ENCODE assay signal across 30 mouse cellular contexts in the genomic region with DNA sequence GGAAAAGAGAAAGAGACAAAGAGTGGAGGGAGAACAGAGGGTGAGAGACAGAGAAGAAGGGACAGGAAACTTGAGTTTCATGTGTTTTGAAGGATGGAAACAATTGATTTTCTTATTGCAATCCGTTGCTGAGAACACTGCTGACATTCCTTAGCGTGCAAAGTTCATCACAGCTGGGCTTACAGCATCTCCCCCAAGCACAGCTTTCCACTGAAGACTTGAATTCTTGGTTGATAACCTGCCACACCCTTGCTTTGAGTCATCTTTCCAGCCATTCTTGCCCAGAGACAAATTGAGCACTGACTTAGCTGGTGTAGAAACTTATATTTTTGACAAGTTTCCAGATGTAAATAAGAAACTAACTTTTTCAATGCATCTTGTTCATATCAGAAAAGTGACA. TPM values are rescaled to one million over a fixed set of nuclear protein-coding genes. Genes with fewer than 3 reads are reported as not detected.
A peak's percentile ranks its signal among the peaks of the same experiment; 100 is the strongest.
DNase-seq lines count a peak whose midpoint lies in the region; ATAC-seq lines count a peak whose summit lies in the region.
"Had no signal": no experiment of that assay in that cellular context is flagged by ENCODE, and none has a peak within 500 bp of the region (broad histone marks: within the 10 kb centered on the region; RNA-seq: fewer than 3 reads in every experiment).

No protein-coding gene starts in this region.

- H3K4me3 ChIP-seq in embryonic facial prominence, embryonic 14.5 days (ENCODE audit: low read depth, low read length): no peak overlapping the region
- no peak overlapping the region for H3K4me3 ChIP-seq in embryonic facial prominence, embryonic 10.5 days
- H3K4me3 ChIP-seq in heart, embryonic 16.5 days (ENCODE audit: low read length): no peak overlapping the region
- H3K4me3 ChIP-seq: erythroblast, embryonic 14.5 days; heart, embryonic 15.5 days; hindbrain, embryonic 13.5 days; limb, embryonic 10.5 days; limb, embryonic 15.5 days; liver, embryonic 13.5 days had no signal

- H3K9ac ChIP-seq in embryonic facial prominence, embryonic 14.5 days (ENCODE audit: low read depth, low read length): no peak overlapping the region
- H3K9ac ChIP-seq in heart, embryonic 16.5 days (ENCODE audit: low read length): no peak overlapping the region
- H3K9ac ChIP-seq: forebrain, postnatal 0 days; heart, embryonic 15.5 days; hindbrain, embryonic 13.5 days; limb, embryonic 15.5 days; liver, embryonic 13.5 days had no signal

- ATAC-seq in embryonic facial prominence, embryonic 14.5 days (ENCODE audit: low read depth): no peak
- ATAC-seq in heart, embryonic 16.5 days (replicated peaks; ENCODE audit: extremely low read depth, insufficient read depth, low FRiP score): no peak
- ATAC-seq: forebrain, postnatal 0 days; intestine, embryonic 16.5 days had no signal

- WGBS in embryonic facial prominence, embryonic 14.5 days: 29% methylated on average over 2 of the region's 2 CpGs
- WGBS in embryonic facial prominence, embryonic 10.5 days: 78% methylated on average over 2 of the region's 2 CpGs
- WGBS in heart, embryonic 16.5 days: 44% methylated on average over 2 of the region's 2 CpGs

- no peak overlapping the region for H3K4me2 ChIP-seq in embryonic facial prominence, embryonic 14.5 days (ENCODE audit: low read depth, low read length)
- H3K4me2 ChIP-seq in heart, embryonic 16.5 days (ENCODE audit: low read depth, low read length): no peak overlapping the region
- H3K4me2 ChIP-seq: heart, embryonic 15.5 days; hindbrain, embryonic 13.5 days; limb, embryonic 15.5 days; liver, embryonic 13.5 days had no signal

- 0 out of 2 replicates have a peak, but pooled peaks cover 2% of the 10 kb centered on the region for H3K4me1 ChIP-seq in embryonic facial prominence, embryonic 14.5 days (ENCODE audit: control insufficient read depth, insufficient read depth, low read length)
- 0 out of 2 replicates have a peak, but pooled peaks cover 8% of the 10 kb centered on the region for H3K4me1 ChIP-seq in embryonic facial prominence, embryonic 10.5 days
- no peaks in the 10 kb centered on the region for H3K4me1 ChIP-seq in heart, embryonic 16.5 days (ENCODE audit: control insufficient read depth, insufficient read depth, low read length)
- H3K4me1 ChIP-seq: heart, embryonic 15.5 days; hindbrain, embryonic 13.5 days; liver, embryonic 13.5 days had no signal

- no peaks in the 10 kb centered on the region for H3K36me3 ChIP-seq in embryonic facial prominence, embryonic 14.5 days (ENCODE audit: control insufficient read depth, insufficient read depth, low read length)
- no peaks in the 10 kb centered on the region for H3K36me3 ChIP-seq in embryonic facial prominence, embryonic 10.5 days (replicated peaks)
- H3K36me3 ChIP-seq in heart, embryonic 16.5 days (ENCODE audit: control insufficient read depth, insufficient read depth): no peaks in the 10 kb centered on the region
- H3K36me3 ChIP-seq: heart, embryonic 15.5 days; hindbrain, embryonic 13.5 days; limb, embryonic 10.5 days; limb, embryonic 15.5 days; liver, embryonic 13.5 days had no signal

- peak overlapping the region; percentile 33; the same call in 1 of the 2 replicates for H3K27ac ChIP-seq in embryonic facial prominence, embryonic 14.5 days (replicated peaks; ENCODE audit: low read depth, low read length)
- H3K27ac ChIP-seq in embryonic facial prominence, embryonic 10.5 days (replicated peaks): no peak overlapping the region; the same call in 1 of the 2 replicates
- peak overlapping the region; percentile 18; the same call in 1 of the 2 replicates for H3K27ac ChIP-seq in heart, embryonic 16.5 days (ENCODE audit: low read length)
- H3K27ac ChIP-seq: heart, embryonic 15.5 days; hindbrain, embryonic 13.5 days; limb, embryonic 10.5 days; limb, embryonic 15.5 days; liver, embryonic 13.5 days had no signal

- no peaks in the 10 kb centered on the region for H3K9me3 ChIP-seq in embryonic facial prominence, embryonic 14.5 days (ENCODE audit: control insufficient read depth, low read length)
- H3K9me3 ChIP-seq in embryonic facial prominence, embryonic 10.5 days: no peaks in the 10 kb centered on the region
- H3K9me3 ChIP-seq in heart, embryonic 16.5 days (replicated peaks; ENCODE audit: control insufficient read depth, low read length): no peaks in the 10 kb centered on the region
- H3K9me3 ChIP-seq: heart, embryonic 15.5 days; hindbrain, embryonic 13.5 days; limb, embryonic 10.5 days; limb, embryonic 15.5 days; liver, embryonic 13.5 days had no signal

- peak; percentile 66 for DNase-seq in embryonic facial prominence, embryonic 14.5 days (ENCODE audit: low spot score)
- DNase-seq in embryonic facial prominence, embryonic 10.5 days (ENCODE audit: low spot score): no peak
- DNase-seq in heart, adult 8-10 months (ENCODE audit: low spot score): no peak
- peak; percentile 44 for DNase-seq in adipocyte (ENCODE audit: low spot score)
- no peak for DNase-seq in neural tube, embryonic 10.5 days (ENCODE audit: extremely low spot score, low spot score)
- no peak for DNase-seq in right cerebral cortex, postnatal 14 days
- DNase-seq: adrenal gland, adult 2 months; adrenal gland, postnatal 36 days; cerebellum, adult 18-20 months; cerebellum, postnatal 10 days; forebrain, postnatal 0 days; gastrocnemius, postnatal 25 days; heart, postnatal 4 days; kidney, adult 9 months; kidney, postnatal 10 days; layer of hippocampus, postnatal 36 days; liver, embryonic 13.5 days; lung, adult 18-20 months; lung, postnatal 14 days; midbrain, embryonic 14.5 days had no signal

- H3K27me3 ChIP-seq in embryonic facial prominence, embryonic 14.5 days (replicated peaks; ENCODE audit: control insufficient read depth, insufficient read depth, low read length): no peaks in the 10 kb centered on the region
- no peaks in the 10 kb centered on the region for H3K27me3 ChIP-seq in embryonic facial prominence, embryonic 10.5 days (replicated peaks; ENCODE audit: low read depth, poor library complexity, severe bottlenecking)
- H3K27me3 ChIP-seq in heart, embryonic 16.5 days (ENCODE audit: control insufficient read depth, insufficient read depth, low read length): no peaks in the 10 kb centered on the region
- H3K27me3 ChIP-seq: heart, embryonic 15.5 days; hindbrain, embryonic 13.5 days; limb, embryonic 15.5 days; liver, embryonic 13.5 days had no signal

RNA-seq across cellular contexts. Expression of a gene that starts 2.3 kb away (rescaled TPM):
- 3,558 and 3,663 TPM in 2 replicates for polyA plus RNA-seq in embryonic facial prominence, embryonic 14.5 days (2014; fragmentation: Nextera tagmentation; extraction: Ambion mirVana)
- polyA plus RNA-seq in embryonic facial prominence, embryonic 10.5 days (2016; fragmentation: Nextera tagmentation; extraction: Ambion mirVana): 363 and 422 TPM in 2 replicates
- polyA plus RNA-seq in heart, embryonic 16.5 days (2015; fragmentation: Nextera tagmentation; extraction: Ambion mirVana): 920 and 1,120 TPM in 2 replicates
- total RNA-seq in heart, adult 8-10 months (2022): 100 to 1,000 TPM in 1 of 4 experiments, 10 to 100 TPM in 3; 34.9 to 108 (median 70.2) TPM
- total RNA-seq: common myeloid progenitor, adult 5-6 weeks; MEL; monocyte, adult 5-6 weeks had no signal

Comparison
In these comparisons a context has a peak if more than half of its experiments do, and no peak if none do; other contexts are left out.
1. DNase-seq: peak in embryonic facial prominence, embryonic 14.5 days (single experiment) and adipocyte (single experiment); none in embryonic facial prominence, embryonic 10.5 days (single experiment), heart, adult 8-10 months (single experiment), neural tube, embryonic 10.5 days (single experiment) and right cerebral cortex, postnatal 14 days (single experiment).